Mouse (Mus musculus): ENCODE measurements around the gene Rpl7a. TPM values are rescaled to one million over a fixed set of nuclear protein-coding genes. Genes with fewer than 3 reads are reported as not detected.

Rpl7a gene
- polyA plus RNA-seq, 1 experiment, result 639 TPM

GRCm38 (mm10) chr2:26941539-26941938 is 31.0 kb downstream of the Rpl7a start:
- WGBS, result 48% methylated on average over 5 of the region's 5 CpGs
- Histone ChIP-seq H3K27ac (ENCODE audit: insufficient read depth, low read depth, low read length) (no peak overlapping the region), H3K27me3 (ENCODE audit: control insufficient read depth, insufficient read depth, low read length) (no peaks in the 10 kb centered on the region), H3K4me1 (ENCODE audit: control insufficient read depth, insufficient read depth, insufficient read length, low read length) (peaks cover 27% of the 10 kb centered on the region; the same call in 1 of the 2 replicates), H3K4me3 (ENCODE audit: low read depth, low read length) (no peak overlapping the region), H3K36me3 (ENCODE audit: control insufficient read depth, insufficient read depth, low read length) (peaks cover under 1% of the 10 kb centered on the region; the same call in 1 of the 2 replicates)
- TF ChIP-seq POLR2A (IDR thresholded peaks at IDR 0.05; ENCODE audit: low read depth, low read length) (no peak), CTCF (IDR thresholded peaks at IDR 0.05; ENCODE audit: extremely low read depth, insufficient read length, insufficient replicate concordance, low read depth, low read length) (peak; percentile 14; the same call in 1 of the 2 replicates)

- TF ChIP-seq CTCF (IDR thresholded peaks at IDR 0.05; ENCODE audit: extremely low read depth, insufficient read length, insufficient replicate concordance, low read depth, low read length) (no peak), POLR2A (IDR thresholded peaks at IDR 0.05; ENCODE audit: low read depth, low read length) (no peak)
- H3K36me3 ChIP-seq (ENCODE audit: control insufficient read depth, insufficient read depth, low read length), result peaks cover 7% of the 10 kb centered on the region
- 16% methylated on average over 3 of the region's 3 CpGs for WGBS
- H3K4me1 ChIP-seq (ENCODE audit: control insufficient read depth, insufficient read depth, insufficient read length, low read length), result peaks cover 27% of the 10 kb centered on the region; the same call in 1 of the 2 replicates
- H3K4me3 ChIP-seq (ENCODE audit: low read depth, low read length), result no peak overlapping the region
- H3K27me3 ChIP-seq (ENCODE audit: control insufficient read depth, insufficient read depth, low read length), result no peaks in the 10 kb centered on the region
- H3K27ac ChIP-seq (ENCODE audit: insufficient read depth, low read depth, low read length), result peak overlapping the region; percentile 94
Observed at GRCm38 (mm10) chr2:26943253-26943652, 32.7 kb downstream of the Rpl7a start.

GRCm38 (mm10) chr2:26950411-26950810 is 39.8 kb downstream of the Rpl7a start:
- 91% methylated on average over 2 of the region's 2 CpGs for WGBS

GRCm38 (mm10) chr2:26951346-26951905 is 40.9 kb downstream of the Rpl7a start:
- WGBS, result 80% methylated on average over 8 of the region's 8 CpGs
- TF ChIP-seq CTCF (IDR thresholded peaks at IDR 0.05; ENCODE audit: extremely low read depth, insufficient read length, insufficient replicate concordance, low read depth, low read length) (no peak), POLR2A (IDR thresholded peaks at IDR 0.05; ENCODE audit: low read depth, low read length) (no peak)
- H3K36me3 ChIP-seq (ENCODE audit: control insufficient read depth, insufficient read depth, low read length), result peaks cover 64% of the 10 kb centered on the region
- H3K4me1 ChIP-seq (ENCODE audit: control insufficient read depth, insufficient read depth, insufficient read length, low read length), result peaks cover 8% of the 10 kb centered on the region; the same call in 1 of the 2 replicates
- no peak overlapping the region for H3K4me3 ChIP-seq (ENCODE audit: low read depth, low read length)
- H3K27ac ChIP-seq (ENCODE audit: insufficient read depth, low read depth, low read length), result no peak overlapping the region
- H3K27me3 ChIP-seq (ENCODE audit: control insufficient read depth, insufficient read depth, low read length), result no peaks in the 10 kb centered on the region

More at GRCm38 (mm10) chr2:26950411-26950810, 39.8 kb downstream of the Rpl7a start:
- peaks cover 53% of the 10 kb centered on the region for H3K36me3 ChIP-seq (ENCODE audit: control insufficient read depth, insufficient read depth, low read length)
- no peak overlapping the region for H3K27ac ChIP-seq (ENCODE audit: insufficient read depth, low read depth, low read length)
- H3K4me1 ChIP-seq (ENCODE audit: control insufficient read depth, insufficient read depth, insufficient read length, low read length), result peaks cover 1% of the 10 kb centered on the region; the same call in 1 of the 2 replicates
- H3K27me3 ChIP-seq (ENCODE audit: control insufficient read depth, insufficient read depth, low read length), result no peaks in the 10 kb centered on the region
- TF ChIP-seq POLR2A (IDR thresholded peaks at IDR 0.05; ENCODE audit: low read depth, low read length), result no peak
- no peak for TF ChIP-seq CTCF (IDR thresholded peaks at IDR 0.05; ENCODE audit: extremely low read depth, insufficient read length, insufficient replicate concordance, low read depth, low read length)
- H3K4me3 ChIP-seq (ENCODE audit: low read depth, low read length), result no peak overlapping the region

GRCm38 (mm10) chr2:26952193-26952592 is 41.6 kb downstream of the Rpl7a start:
- Histone ChIP-seq H3K27ac (ENCODE audit: insufficient read depth, low read depth, low read length) (no peak overlapping the region), H3K4me1 (ENCODE audit: control insufficient read depth, insufficient read depth, insufficient read length, low read length) (peaks cover 9% of the 10 kb centered on the region; the same call in 1 of the 2 replicates), H3K36me3 (ENCODE audit: control insufficient read depth, insufficient read depth, low read length) (peaks cover 62% of the 10 kb centered on the region), H3K4me3 (ENCODE audit: low read depth, low read length) (no peak overlapping the region), H3K27me3 (ENCODE audit: control insufficient read depth, insufficient read depth, low read length) (no peaks in the 10 kb centered on the region)
- no peak for TF ChIP-seq CTCF (IDR thresholded peaks at IDR 0.05; ENCODE audit: extremely low read depth, insufficient read length, insufficient replicate concordance, low read depth, low read length)
- TF ChIP-seq POLR2A (IDR thresholded peaks at IDR 0.05; ENCODE audit: low read depth, low read length), result no peak
- 76% methylated on average over 4 of the region's 4 CpGs for WGBS

- Histone ChIP-seq H3K27ac (ENCODE audit: insufficient read depth, low read depth, low read length) (no peak overlapping the region), H3K4me1 (ENCODE audit: control insufficient read depth, insufficient read depth, insufficient read length, low read length) (peaks cover 12% of the 10 kb centered on the region; the same call in 1 of the 2 replicates), H3K4me3 (ENCODE audit: low read depth, low read length) (no peak overlapping the region), H3K27me3 (ENCODE audit: control insufficient read depth, insufficient read depth, low read length) (no peaks in the 10 kb centered on the region), H3K36me3 (ENCODE audit: control insufficient read depth, insufficient read depth, low read length) (peaks cover 66% of the 10 kb centered on the region)
- TF ChIP-seq CTCF (IDR thresholded peaks at IDR 0.05; ENCODE audit: extremely low read depth, insufficient read length, insufficient replicate concordance, low read depth, low read length) (no peak), POLR2A (IDR thresholded peaks at IDR 0.05; ENCODE audit: low read depth, low read length) (no peak)
- 89% methylated on average over 8 of the region's 8 CpGs for WGBS
Observed at GRCm38 (mm10) chr2:26952866-26953265, 42.3 kb downstream of the Rpl7a start.

- peaks cover 74% of the 10 kb centered on the region for H3K36me3 ChIP-seq (ENCODE audit: control insufficient read depth, insufficient read depth, low read length)
- H3K27me3 ChIP-seq (ENCODE audit: control insufficient read depth, insufficient read depth, low read length), result no peaks in the 10 kb centered on the region
- no peak overlapping the region for H3K4me3 ChIP-seq (ENCODE audit: low read depth, low read length)
- H3K4me1 ChIP-seq (ENCODE audit: control insufficient read depth, insufficient read depth, insufficient read length, low read length), result peaks cover 15% of the 10 kb centered on the region; the same call in 1 of the 2 replicates
- H3K27ac ChIP-seq (ENCODE audit: insufficient read depth, low read depth, low read length), result no peak overlapping the region
- TF ChIP-seq CTCF (IDR thresholded peaks at IDR 0.05; ENCODE audit: extremely low read depth, insufficient read length, insufficient replicate concordance, low read depth, low read length) (no peak), POLR2A (IDR thresholded peaks at IDR 0.05; ENCODE audit: low read depth, low read length) (no peak)
- WGBS, result 68% methylated on average over 2 of the region's 2 CpGs
Observed at GRCm38 (mm10) chr2:26954735-26955395, 44.3 kb downstream of the Rpl7a start.

Data from small intestine, adult 2 months (tissue).